Mouse (Mus musculus) stomach, postnatal 0 days (tissue): ENCODE results near the gene Nup160. TPM values are rescaled to one million over a fixed set of nuclear protein-coding genes. Genes with fewer than 3 reads are reported as not detected.

Experiments
- ATAC-seq: fragments of 200-750 bp; cut with Nextera tagmentation; 2 replicates; pipeline ENCODE4 v1.8.0; 2017; ENCODE audit not compliant: low FRiP score, low TSS enrichment
- DNase-seq: peaks from one replicate; pipeline ENCODE4 v3.0.0-alpha.2; 2016; ENCODE audit warnings: low spot score
- H3K27ac ChIP-seq: fragments of 300-500 bp; sonication (generic); replicated peaks from 2 replicates; pipeline ENCODE4 v1.5.1; 2014; ENCODE audit warnings: mild to moderate bottlenecking, control low read depth
- H3K27me3 ChIP-seq: fragments of 300-500 bp; sonication (generic); 2 replicates; pipeline ENCODE4 v1.6.1; 2014; ENCODE audit warnings: low read length; ENCODE audit not compliant: control insufficient read depth, insufficient read depth
- H3K36me3 ChIP-seq: fragments of 300-500 bp; sonication (generic); 2 replicates; pipeline ENCODE4 v1.6.1; 2014; ENCODE audit warnings: low read length, mixed read lengths; ENCODE audit not compliant: control insufficient read depth, insufficient read depth
- H3K4me1 ChIP-seq: fragments of 300-500 bp; sonication (generic); replicated peaks from 2 replicates; pipeline ENCODE4 v1.6.1; 2014; ENCODE audit warnings: antibody characterized with exemption; ENCODE audit not compliant: control insufficient read depth, insufficient read depth
- H3K4me2 ChIP-seq: fragments of 300-500 bp; sonication (generic); replicated peaks from 2 replicates; pipeline ENCODE4 v1.6.1; 2014; ENCODE audit warnings: low read depth, mild to moderate bottlenecking, control low read depth, moderate library complexity
- H3K4me3 ChIP-seq: fragments of 300-500 bp; sonication (generic); 2 replicates; pipeline ENCODE4 v1.5.1; 2014; ENCODE audit warnings: low read depth, low read length, control low read depth
- H3K9ac ChIP-seq: fragments of 300-500 bp; sonication (generic); 2 replicates; pipeline ENCODE4 v1.6.1; 2014; ENCODE audit warnings: mild to moderate bottlenecking, low read length, control low read depth, mixed read lengths
- H3K9me3 ChIP-seq: fragments of 300-500 bp; sonication (generic); 2 replicates; pipeline ENCODE4 v1.6.1; 2016; ENCODE audit warnings: low read length; ENCODE audit not compliant: control insufficient read depth
- CTCF ChIP-seq: IDR thresholded peaks from 2 replicates; pipeline ENCODE4 v1.5.1; 2016; ENCODE audit warnings: antibody characterized with exemption, low read depth, mild to moderate bottlenecking, moderate library complexity
- EP300 ChIP-seq: optimal IDR thresholded peaks from 2 replicates; pipeline ENCODE3; 2016; ENCODE audit warnings: antibody characterized with exemption
- WGBS: fragments of 180-500 bp; shearing (Covaris S2); extraction: QIAGEN DNeasy Blood & Tissue Kit; methylation state at CpG from one replicate; pipeline ENCODE4 v1.1.7; 2014; 5-methylcytosine and 5-hydroxymethylcytosine counted together
- polyA plus RNA-seq: library from polyadenylated mRNA; unstranded; fragments of >200 nt; fragmentation: Nextera tagmentation; extraction: Ambion mirVana; gene quantifications from 2 replicates; pipeline ENCODE4 v1.2.1, GENCODE M21; 2015

The Nup160 gene
- polyA plus RNA-seq, 1 experiment from 2014 or later = 8.1 TPM

DNA sequence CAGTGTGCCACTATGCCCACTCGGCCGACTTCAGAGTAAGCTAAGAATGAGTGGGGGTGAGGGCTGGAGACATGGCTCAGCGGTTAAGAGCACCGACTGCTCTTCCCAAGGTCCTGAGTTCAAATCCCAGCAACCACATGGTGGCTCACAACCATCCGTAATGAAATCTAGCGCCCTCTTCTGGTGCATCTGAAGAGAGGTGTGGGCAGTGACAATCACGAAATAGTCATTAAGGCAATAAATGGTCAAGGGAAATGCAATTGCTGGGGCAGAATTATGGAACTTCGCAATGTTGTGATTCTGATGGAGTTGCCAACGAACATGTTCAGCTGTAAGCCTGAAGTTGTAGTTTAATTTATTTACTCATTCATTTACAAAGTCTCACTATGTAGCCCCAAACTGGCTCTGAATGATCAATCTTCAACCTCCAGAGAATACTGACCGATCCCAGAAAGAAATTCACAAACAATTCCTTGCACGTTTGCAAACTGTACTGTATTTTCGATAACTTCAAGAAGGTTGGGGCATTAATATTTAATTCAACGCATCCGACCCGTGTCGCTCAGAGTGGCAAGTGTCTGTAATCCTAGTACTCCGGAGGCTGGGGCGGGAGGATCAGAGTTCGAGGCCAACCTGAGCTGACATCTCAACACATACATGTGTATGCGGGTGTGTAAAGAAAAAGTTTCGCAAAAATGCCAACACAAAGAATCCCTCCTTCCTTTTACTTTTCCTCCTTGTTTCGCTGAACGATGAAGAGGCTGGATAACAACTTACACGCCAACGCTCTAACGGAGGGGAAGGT, 1.4 kb downstream of the Nup160 start:
- ATAC-seq (peak; percentile 21), DNase-seq (no peak)
- Histone ChIP-seq H3K4me3 (peak overlapping the region; percentile 79), H3K4me2 (peak overlapping the region; percentile 62), H3K27me3 (no peaks in the 10 kb centered on the region), H3K9me3 (no peaks in the 10 kb centered on the region), H3K36me3 (0 out of 2 replicates have a peak, but pooled peaks cover 3% of the 10 kb centered on the region), H3K27ac (peak overlapping the region; percentile 94), H3K4me1 (no peaks in the 10 kb centered on the region), H3K9ac (peak overlapping the region; percentile 78)
- 28% methylated on average over 26 of the region's 26 CpGs for whole genome bisulfite sequencing
- TF ChIP-seq EP300 = no peak
- TF ChIP-seq CTCF = peak; percentile 64

DNA sequence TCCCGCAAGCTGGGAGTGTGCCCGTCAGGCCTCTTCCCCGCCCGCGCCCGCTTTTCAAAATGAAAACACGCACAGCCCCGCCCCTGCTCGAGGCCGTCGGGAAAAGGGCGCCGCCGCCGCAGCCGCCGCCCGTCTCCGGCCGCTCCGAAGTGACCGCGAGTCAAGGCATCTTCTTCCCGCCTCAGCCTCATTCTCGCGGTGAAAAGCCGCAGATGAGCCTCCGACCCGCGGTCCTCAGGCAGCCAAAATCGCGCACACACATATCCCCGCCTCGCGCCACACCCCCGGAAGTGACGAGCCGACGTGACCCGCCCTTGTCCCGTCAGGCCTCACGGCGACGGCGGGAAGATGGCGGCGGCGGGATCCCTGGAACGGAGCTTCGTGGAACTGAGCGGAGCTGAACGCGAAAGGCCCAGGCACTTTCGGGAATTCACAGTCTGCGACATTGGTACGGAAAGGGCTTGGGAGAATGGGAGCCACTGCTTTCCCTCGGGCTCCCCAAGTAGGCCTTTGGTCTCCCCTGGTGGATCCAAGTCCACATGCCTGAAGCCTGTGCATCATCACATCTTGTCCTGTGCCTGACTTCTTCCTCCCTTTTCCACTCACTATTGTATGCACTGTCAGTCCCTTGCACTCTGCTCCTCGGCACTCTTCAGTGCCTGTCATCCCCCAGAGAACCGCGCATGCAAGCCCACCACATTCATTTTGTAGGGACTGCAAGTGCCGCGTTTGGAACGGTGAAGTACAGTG, 2.2 kb downstream of the Nup160 start:
- 0 out of 2 replicates have a peak, but pooled peaks cover 3% of the 10 kb centered on the region for H3K36me3 ChIP-seq
- H3K9me3 ChIP-seq = no peaks in the 10 kb centered on the region
- DNase-seq (peak; percentile 95), ATAC-seq (peak; percentile 97)
- peak overlapping the region; percentile 94 for H3K27ac ChIP-seq
- H3K4me1 ChIP-seq = no peaks in the 10 kb centered on the region
- under 1% methylated on average over 62 of the region's 63 CpGs for WGBS
- peak overlapping the region; percentile 78 for H3K9ac ChIP-seq
- peak overlapping the region; percentile 88 for H3K4me2 ChIP-seq
- no peaks in the 10 kb centered on the region for H3K27me3 ChIP-seq
- TF ChIP-seq CTCF (0 out of 2 replicates have a peak, but pooled peaks have one; percentile 6), EP300 (peak; percentile 26)
- peak overlapping the region; percentile 79 for H3K4me3 ChIP-seq

DNA sequence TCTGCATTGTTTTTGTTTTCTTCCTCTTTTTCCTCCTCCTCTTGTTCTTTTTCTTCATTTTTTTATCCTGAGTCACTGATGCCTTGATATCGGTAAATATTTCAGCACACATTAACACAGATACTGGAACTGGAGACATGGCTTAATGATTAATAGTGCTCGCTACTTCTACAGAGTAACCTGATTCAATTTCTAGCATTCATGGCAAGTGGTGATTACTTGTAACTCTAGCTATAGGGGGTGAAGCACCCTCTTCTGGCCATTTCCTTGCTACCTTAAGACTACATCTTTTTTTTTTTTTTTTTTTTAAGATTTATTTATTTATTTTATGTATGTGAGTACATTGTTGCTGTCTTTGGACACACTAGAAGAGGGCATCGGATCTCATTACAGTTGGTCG, 23.9 kb downstream of the Nup160 start:
- Histone ChIP-seq H3K4me1 (no peaks in the 10 kb centered on the region), H3K27me3 (no peaks in the 10 kb centered on the region), H3K9ac (no peak overlapping the region), H3K36me3 (peaks cover 29% of the 10 kb centered on the region), H3K27ac (no peak overlapping the region), H3K9me3 (no peaks in the 10 kb centered on the region), H3K4me3 (no peak overlapping the region), H3K4me2 (no peak overlapping the region)
- DNase-seq = no peak
- TF ChIP-seq CTCF (peak; percentile 33; the same call in 1 of the 2 replicates), EP300 (no peak)
- no peak for ATAC-seq
- WGBS = 78% methylated on average over 4 of the region's 4 CpGs

DNA sequence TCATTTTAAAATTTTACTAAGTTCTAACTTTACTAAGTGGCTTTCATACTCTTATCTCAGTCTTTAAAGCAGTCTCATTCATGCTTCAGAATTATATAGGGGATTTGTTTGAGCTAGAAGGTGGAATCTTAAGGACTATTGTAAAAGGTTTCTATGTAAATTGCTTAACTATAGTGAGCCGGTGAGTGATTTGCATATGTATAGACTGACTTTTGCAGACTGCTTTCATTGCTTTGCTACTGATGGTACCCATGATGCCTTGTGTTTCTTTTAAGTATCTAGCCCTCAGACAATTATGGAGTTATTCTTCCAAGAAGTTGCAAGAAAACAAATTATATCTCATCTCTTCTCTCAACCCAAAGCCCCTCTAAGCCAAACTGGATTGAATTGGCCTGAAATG, 31.5 kb downstream of the Nup160 start:
- Histone ChIP-seq H3K4me1 (no peaks in the 10 kb centered on the region), H3K27ac (no peak overlapping the region), H3K9me3 (no peaks in the 10 kb centered on the region), H3K9ac (no peak overlapping the region), H3K27me3 (no peaks in the 10 kb centered on the region), H3K4me3 (no peak overlapping the region), H3K36me3 (peaks cover 14% of the 10 kb centered on the region), H3K4me2 (no peak overlapping the region)
- no peak for ATAC-seq
- WGBS = 89% methylated on average over 1 of the region's 1 CpGs
- TF ChIP-seq CTCF (no peak), EP300 (no peak)
- DNase-seq = no peak

DNA sequence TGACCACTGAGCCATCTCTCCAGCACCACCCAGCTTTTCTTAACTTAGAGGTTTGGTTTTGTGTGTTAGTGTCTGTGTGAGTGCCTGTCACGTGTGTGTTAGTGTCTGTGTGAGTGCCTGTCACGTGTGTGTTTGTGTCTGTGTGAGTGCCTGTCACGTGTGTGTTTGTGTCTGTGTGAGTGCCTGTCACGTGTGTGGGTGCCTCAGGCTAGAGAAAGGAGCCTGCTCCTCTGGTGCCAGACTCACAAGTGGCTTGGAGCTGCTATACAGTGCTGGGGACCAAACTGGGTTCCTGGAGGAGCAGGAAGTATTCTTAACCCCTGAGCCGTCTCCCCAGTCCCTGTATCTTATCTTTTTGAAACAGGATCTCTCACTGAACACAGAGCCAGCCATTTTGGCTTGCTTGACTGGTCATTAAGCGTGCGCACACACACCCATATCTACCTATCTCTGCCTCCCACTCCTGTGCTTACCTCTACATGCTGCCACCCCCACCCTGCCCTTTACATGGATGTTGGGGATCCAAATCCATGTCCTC, 38.6 kb downstream of the Nup160 start:
- Histone ChIP-seq H3K27me3 (no peaks in the 10 kb centered on the region), H3K36me3 (peaks cover 20% of the 10 kb centered on the region), H3K4me1 (no peaks in the 10 kb centered on the region), H3K9ac (no peak overlapping the region), H3K4me3 (no peak overlapping the region), H3K4me2 (no peak overlapping the region), H3K27ac (no peak overlapping the region), H3K9me3 (no peaks in the 10 kb centered on the region)
- TF ChIP-seq CTCF = no peak
- TF ChIP-seq EP300 = no peak
- WGBS = 94% methylated on average over 7 of the region's 7 CpGs
- no peak for ATAC-seq
- DNase-seq = no peak

DNA sequence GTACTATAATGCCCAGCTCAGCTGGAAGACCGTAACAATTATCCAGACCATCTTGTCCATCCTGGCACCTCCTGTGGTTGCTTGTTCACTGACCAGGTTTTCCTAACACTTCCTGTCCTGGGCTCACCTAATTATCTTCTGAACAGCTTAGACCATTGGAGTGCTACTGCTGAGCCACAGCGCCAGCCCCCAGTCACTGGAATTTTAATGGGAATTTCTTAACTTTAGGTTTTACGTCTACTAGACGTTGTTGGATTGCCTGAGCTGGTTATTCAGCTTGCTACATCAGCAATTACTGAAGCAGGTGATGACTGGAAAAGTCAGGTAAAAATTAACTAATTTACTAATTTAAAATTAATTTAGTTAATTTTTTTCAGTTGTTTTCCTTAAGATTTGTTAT, 40.4 kb downstream of the Nup160 start:
- WGBS = 90% methylated on average over 4 of the region's 4 CpGs
- Histone ChIP-seq H3K9me3 (no peaks in the 10 kb centered on the region), H3K9ac (no peak overlapping the region), H3K4me3 (no peak overlapping the region), H3K27ac (no peak overlapping the region), H3K36me3 (peaks cover 29% of the 10 kb centered on the region), H3K4me2 (no peak overlapping the region), H3K27me3 (no peaks in the 10 kb centered on the region), H3K4me1 (no peaks in the 10 kb centered on the region)
- TF ChIP-seq CTCF (no peak), EP300 (no peak)
- no peak for DNase-seq
- ATAC-seq = no peak
